Mouse (Mus musculus) forebrain, embryonic 10.5 days (tissue): ENCODE results near the gene Crim1. TPM values are rescaled to one million over a fixed set of nuclear protein-coding genes. Genes with fewer than 3 reads are reported as not detected.

ENCODE experiments used
- DNase-seq: peaks from one replicate; pipeline ENCODE4 v3.0.0-alpha.2; 2017; ENCODE audit warnings: low spot score; ENCODE audit errors: extremely low spot score
- H3K27ac ChIP-seq: fragments of 300-500 bp; sonication (generic); 2 replicates; pipeline ENCODE4 v1.5.1; 2016; ENCODE audit warnings: mild to moderate bottlenecking
- H3K27me3 ChIP-seq: fragments of 300-500 bp; sonication (generic); 2 replicates; pipeline ENCODE4 v1.6.1; 2016; ENCODE audit warnings: mild to moderate bottlenecking; ENCODE audit not compliant: poor library complexity, severe bottlenecking
- H3K36me3 ChIP-seq: fragments of 300-500 bp; sonication (generic); replicated peaks from 2 replicates; pipeline ENCODE4 v1.6.1; 2016; ENCODE audit warnings: mild to moderate bottlenecking, moderate library complexity
- H3K4me1 ChIP-seq: fragments of 300-500 bp; sonication (generic); 2 replicates; pipeline ENCODE4 v1.6.1; 2016
- H3K4me3 ChIP-seq: fragments of 300-500 bp; sonication (generic); 2 replicates; pipeline ENCODE4 v1.5.1; 2016; ENCODE audit warnings: mild to moderate bottlenecking, moderate library complexity
- H3K9me3 ChIP-seq: fragments of 300-500 bp; sonication (generic); 2 replicates; pipeline ENCODE4 v1.6.1; 2016; ENCODE audit warnings: mild to moderate bottlenecking, moderate library complexity
- WGBS: fragments of 180-500 bp; shearing (Covaris S2); methylation state at CpG from one replicate; pipeline ENCODE4 v1.1.7; 2016; 5-methylcytosine and 5-hydroxymethylcytosine counted together
- polyA plus RNA-seq: library from polyadenylated mRNA; unstranded; fragments of >200 nt; fragmentation: Nextera tagmentation; extraction: Ambion mirVana; gene quantifications from 2 replicates; pipeline ENCODE4 v1.2.1, GENCODE M21; 2016

Crim1 gene
- polyA plus RNA-seq, 1 experiment from 2014 or later, result 1.8 TPM

- Histone ChIP-seq H3K27ac (no peak overlapping the region), H3K4me1 (peaks cover 29% of the 10 kb centered on the region)
- WGBS, result 88% methylated on average over 18 of the region's 18 CpGs
These were observed 81.1 kb downstream of the Crim1 start for GRCm38 (mm10) chr17:78280991-78281712.

GRCm38 (mm10) chr17:78283271-78283992 lies 83.4 kb downstream of the Crim1 start:
- H3K36me3 ChIP-seq, result peaks cover 3% of the 10 kb centered on the region; the same call in 1 of the 2 replicates
- H3K27me3 ChIP-seq, result no peaks in the 10 kb centered on the region
- WGBS, result 85% methylated on average over 11 of the region's 11 CpGs
- no peak overlapping the region for H3K4me3 ChIP-seq
- peaks cover 35% of the 10 kb centered on the region for H3K4me1 ChIP-seq
- DNase-seq, result no peak
- no peaks in the 10 kb centered on the region for H3K9me3 ChIP-seq
- no peak overlapping the region for H3K27ac ChIP-seq

More at GRCm38 (mm10) chr17:78280991-78281712, 81.1 kb downstream of the Crim1 start:
- no peak for DNase-seq
- Histone ChIP-seq H3K9me3 (no peaks in the 10 kb centered on the region), H3K4me3 (no peak overlapping the region), H3K36me3 (peaks cover 3% of the 10 kb centered on the region; the same call in 1 of the 2 replicates), H3K27me3 (no peaks in the 10 kb centered on the region)

- Histone ChIP-seq H3K9me3 (no peaks in the 10 kb centered on the region), H3K27me3 (no peaks in the 10 kb centered on the region), H3K27ac (no peak overlapping the region), H3K4me3 (no peak overlapping the region), H3K36me3 (peaks cover 3% of the 10 kb centered on the region; the same call in 1 of the 2 replicates), H3K4me1 (peaks cover 22% of the 10 kb centered on the region)
- DNase-seq, result no peak
- 92% methylated on average over 13 of the region's 13 CpGs for WGBS
These were observed 86.0 kb downstream of the Crim1 start for GRCm38 (mm10) chr17:78286021-78286420.

GRCm38 (mm10) chr17:78287391-78287790 lies 87.3 kb downstream of the Crim1 start:
- H3K27ac ChIP-seq, result no peak overlapping the region
- no peak overlapping the region for H3K4me3 ChIP-seq
- H3K36me3 ChIP-seq, result 0 out of 2 replicates have a peak, but pooled peaks cover under 1% of the 10 kb centered on the region
- no peaks in the 10 kb centered on the region for H3K27me3 ChIP-seq
- 86% methylated on average over 2 of the region's 2 CpGs for WGBS
- no peaks in the 10 kb centered on the region for H3K9me3 ChIP-seq
- DNase-seq, result no peak
- H3K4me1 ChIP-seq, result peaks cover 19% of the 10 kb centered on the region

- WGBS, result 92% methylated on average over 6 of the region's 6 CpGs
- Histone ChIP-seq H3K27me3 (no peaks in the 10 kb centered on the region), H3K9me3 (no peaks in the 10 kb centered on the region), H3K4me3 (no peak overlapping the region), H3K36me3 (no peaks in the 10 kb centered on the region; the same call in 1 of the 2 replicates), H3K4me1 (peaks cover 14% of the 10 kb centered on the region; the same call in 1 of the 2 replicates), H3K27ac (no peak overlapping the region)
- DNase-seq, result no peak
These were observed 90.3 kb downstream of the Crim1 start for GRCm38 (mm10) chr17:78290153-78290876.

- no peaks in the 10 kb centered on the region; the same call in 1 of the 2 replicates for H3K36me3 ChIP-seq
- no peaks in the 10 kb centered on the region for H3K9me3 ChIP-seq
- 97% methylated on average over 5 of the region's 5 CpGs for WGBS
- no peak overlapping the region for H3K27ac ChIP-seq
- H3K27me3 ChIP-seq, result no peaks in the 10 kb centered on the region
- DNase-seq, result no peak
- H3K4me3 ChIP-seq, result no peak overlapping the region
- peaks cover 11% of the 10 kb centered on the region; the same call in 1 of the 2 replicates for H3K4me1 ChIP-seq
These were observed 91.0 kb downstream of the Crim1 start for GRCm38 (mm10) chr17:78291030-78291429.

- Histone ChIP-seq H3K27ac (no peak overlapping the region), H3K9me3 (no peaks in the 10 kb centered on the region), H3K36me3 (no peaks in the 10 kb centered on the region; the same call in 1 of the 2 replicates), H3K4me3 (no peak overlapping the region), H3K27me3 (no peaks in the 10 kb centered on the region), H3K4me1 (0 out of 2 replicates have a peak, but pooled peaks cover 10% of the 10 kb centered on the region)
- no peak for DNase-seq
- WGBS, result 91% methylated on average over 7 of the region's 7 CpGs
These were observed 92.3 kb downstream of the Crim1 start for GRCm38 (mm10) chr17:78292301-78292700.

- H3K27ac ChIP-seq, result no peak overlapping the region
- H3K4me1 ChIP-seq, result 0 out of 2 replicates have a peak, but pooled peaks cover 7% of the 10 kb centered on the region
- H3K36me3 ChIP-seq, result no peaks in the 10 kb centered on the region; the same call in 1 of the 2 replicates
- H3K9me3 ChIP-seq, result no peaks in the 10 kb centered on the region
- DNase-seq, result no peak
- H3K4me3 ChIP-seq, result no peak overlapping the region
- H3K27me3 ChIP-seq, result no peaks in the 10 kb centered on the region
- 93% methylated on average over 10 of the region's 10 CpGs for WGBS
These were observed 92.9 kb downstream of the Crim1 start for GRCm38 (mm10) chr17:78292827-78293488.

- Histone ChIP-seq H3K27me3 (no peaks in the 10 kb centered on the region), H3K9me3 (no peaks in the 10 kb centered on the region), H3K27ac (no peak overlapping the region), H3K4me1 (peaks cover 7% of the 10 kb centered on the region; the same call in 1 of the 2 replicates), H3K4me3 (no peak overlapping the region), H3K36me3 (no peaks in the 10 kb centered on the region; the same call in 1 of the 2 replicates)
- 91% methylated on average over 7 of the region's 7 CpGs for WGBS
- DNase-seq, result no peak
These were observed 95.9 kb downstream of the Crim1 start for GRCm38 (mm10) chr17:78295979-78296378.

- H3K27me3 ChIP-seq, result no peaks in the 10 kb centered on the region
- H3K27ac ChIP-seq, result no peak overlapping the region
- no peak for DNase-seq
- no peak overlapping the region for H3K4me3 ChIP-seq
- WGBS, result 81% methylated on average over 5 of the region's 5 CpGs
- H3K4me1 ChIP-seq, result peaks cover 7% of the 10 kb centered on the region; the same call in 1 of the 2 replicates
- H3K9me3 ChIP-seq, result no peaks in the 10 kb centered on the region
- no peaks in the 10 kb centered on the region; the same call in 1 of the 2 replicates for H3K36me3 ChIP-seq
These were observed 98.1 kb downstream of the Crim1 start for GRCm38 (mm10) chr17:78298140-78298539.

GRCm38 (mm10) chr17:78298967-78299540 lies 99.0 kb downstream of the Crim1 start:
- H3K9me3 ChIP-seq, result no peaks in the 10 kb centered on the region
- no peaks in the 10 kb centered on the region for H3K27me3 ChIP-seq
- no peak overlapping the region for H3K27ac ChIP-seq
- no peak overlapping the region for H3K4me3 ChIP-seq
- peaks cover 4% of the 10 kb centered on the region; the same call in 1 of the 2 replicates for H3K36me3 ChIP-seq
- DNase-seq, result no peak
- 64% methylated on average over 8 of the region's 8 CpGs for WGBS
- peaks cover 7% of the 10 kb centered on the region; the same call in 1 of the 2 replicates for H3K4me1 ChIP-seq
